Mouse (Mus musculus) retina, embryonic 14.5 days (tissue): ENCODE measurements around the gene Mga.

Experiments
- DNase-seq: peaks from one replicate; pipeline ENCODE4 v3.0.0-alpha.2; 2015; ENCODE audit warnings: low spot score

The Mga gene

GRCm38 (mm10) chr2:119897090-119897732, at the start of gene Mga:
Mga (plus strand) TSS chr2:119897228.
- DNase-seq: peak; percentile 99

- DNase-seq: no peak
These were observed 43.2 kb upstream of the Mga start for GRCm38 (mm10) chr2:119853811-119854210.

- no peak for DNase-seq
These were observed 41.6 kb upstream of the Mga start for GRCm38 (mm10) chr2:119855310-119855850.

- no peak for DNase-seq
These were observed 39.7 kb upstream of the Mga start for GRCm38 (mm10) chr2:119857341-119857740.

- no peak for DNase-seq
These were observed 32.5 kb upstream of the Mga start for GRCm38 (mm10) chr2:119864484-119864883.

- DNase-seq: peak; percentile 73
These were observed 24.5 kb upstream of the Mga start for GRCm38 (mm10) chr2:119872371-119873104.

- DNase-seq: peak; percentile 86
These were observed 23.9 kb upstream of the Mga start for GRCm38 (mm10) chr2:119873105-119873464.

- no peak for DNase-seq
These were observed 21.0 kb upstream of the Mga start for GRCm38 (mm10) chr2:119875981-119876380.

- DNase-seq: no peak
These were observed 9.8 kb upstream of the Mga start for GRCm38 (mm10) chr2:119887201-119887600.

- DNase-seq: peak; percentile 13
These were observed 407 bp upstream of the Mga start for GRCm38 (mm10) chr2:119896553-119897089.

GRCm38 (mm10) chr2:119898141-119898594, 1.1 kb downstream of the Mga start:
- DNase-seq: peak; percentile 54

GRCm38 (mm10) chr2:119916007-119916406, 19.0 kb downstream of the Mga start:
- DNase-seq: no peak

GRCm38 (mm10) chr2:119917631-119918369, 20.8 kb downstream of the Mga start:
- no peak for DNase-seq

GRCm38 (mm10) chr2:119970571-119970970, 73.5 kb downstream of the Mga start:
- DNase-seq: peak; percentile 81

GRCm38 (mm10) chr2:119971316-119971715, 74.3 kb downstream of the Mga start:
- DNase-seq: no peak

- DNase-seq: peak; percentile 97
These were observed 75.0 kb downstream of the Mga start for GRCm38 (mm10) chr2:119971837-119972536.

- no peak for DNase-seq
These were observed 75.5 kb downstream of the Mga start, which contains the start of gene Mapkbp1 for GRCm38 (mm10) chr2:119972537-119972879. Mapkbp1 (plus strand) TSS chr2:119972699.

GRCm38 (mm10) chr2:119980343-119980986, 83.4 kb downstream of the Mga start:
- DNase-seq: no peak

GRCm38 (mm10) chr2:119981631-119982030, 84.6 kb downstream of the Mga start:
- no peak for DNase-seq

- no peak for DNase-seq
These were observed 88.8 kb downstream of the Mga start for GRCm38 (mm10) chr2:119985871-119986270.

GRCm38 (mm10) chr2:119986369-119986768, 89.3 kb downstream of the Mga start:
- DNase-seq: no peak
